Mouse (Mus musculus) intestine, postnatal 0 days (tissue): ENCODE results near the gene Fads6. TPM values are rescaled to one million over a fixed set of nuclear protein-coding genes. Genes with fewer than 3 reads are reported as not detected.

ENCODE experiments used
- ATAC-seq: fragments of 200-750 bp; cut with Nextera tagmentation; 2 replicates; pipeline ENCODE4 v1.8.0; 2017; ENCODE audit warnings: mild to moderate bottlenecking, moderate TSS enrichment, moderate library complexity
- H3K27ac ChIP-seq: fragments of 300-500 bp; sonication (generic); 2 replicates; pipeline ENCODE4 v1.5.1; 2014; ENCODE audit warnings: mild to moderate bottlenecking, low read depth, low read length, moderate library complexity
- H3K27me3 ChIP-seq: fragments of 300-500 bp; sonication (generic); replicated peaks from 2 replicates; pipeline ENCODE4 v1.6.1; 2014; ENCODE audit warnings: low read length, mixed read lengths; ENCODE audit not compliant: control insufficient read depth, insufficient read depth
- H3K36me3 ChIP-seq: fragments of 300-500 bp; sonication (generic); 2 replicates; pipeline ENCODE4 v1.6.1; 2014; ENCODE audit warnings: mild to moderate bottlenecking, moderate library complexity; ENCODE audit not compliant: control insufficient read depth, insufficient read depth
- H3K4me1 ChIP-seq: fragments of 300-500 bp; sonication (generic); replicated peaks from 2 replicates; pipeline ENCODE4 v1.6.1; 2014; ENCODE audit warnings: antibody characterized with exemption, low read length, mixed read lengths; ENCODE audit not compliant: control insufficient read depth, insufficient read depth
- H3K4me2 ChIP-seq: fragments of 300-500 bp; sonication (generic); replicated peaks from 2 replicates; pipeline ENCODE4 v1.6.1; 2014; ENCODE audit warnings: low read depth, mild to moderate bottlenecking, moderate library complexity
- H3K4me3 ChIP-seq: fragments of 300-500 bp; sonication (generic); 2 replicates; pipeline ENCODE4 v1.5.1; 2014; ENCODE audit warnings: low read depth, low read length
- H3K9ac ChIP-seq: fragments of 300-500 bp; sonication (generic); 2 replicates; pipeline ENCODE4 v1.6.1; 2014; ENCODE audit warnings: mild to moderate bottlenecking, low read depth, low read length
- H3K9me3 ChIP-seq: fragments of 300-500 bp; sonication (generic); 2 replicates; pipeline ENCODE4 v1.6.1; 2016; ENCODE audit warnings: mixed run types; ENCODE audit not compliant: control insufficient read depth
- CTCF ChIP-seq: sonication (generic); IDR thresholded peaks from 2 replicates; pipeline ENCODE4 v1.5.1; 2016; ENCODE audit warnings: low read depth, mild to moderate bottlenecking, control low read depth, antibody characterized with exemption, moderate library complexity
- WGBS: fragments of 180-500 bp; shearing (Covaris S2); extraction: QIAGEN DNeasy Blood & Tissue Kit; methylation state at CpG from one replicate; pipeline ENCODE4 v1.1.7; 2014; 5-methylcytosine and 5-hydroxymethylcytosine counted together
- polyA plus RNA-seq: library from polyadenylated mRNA; unstranded; fragments of >200 nt; fragmentation: Nextera tagmentation; extraction: Ambion mirVana; gene quantifications from 2 replicates; pipeline ENCODE4 v1.2.1, GENCODE M21; 2015

Fads6 gene
- 0.26 and 0.55 TPM in 2 replicates for polyA plus RNA-seq

GRCm38 (mm10) chr11:115297214-115297826 lies at the start of gene Fads6:
TSS of gene Fads6 (minus strand) at chr11:115297663.
- peak; percentile 46 for ATAC-seq
- peak; percentile 77 for TF ChIP-seq CTCF
- Histone ChIP-seq H3K4me1 (peaks cover 3% of the 10 kb centered on the region; the same call in 1 of the 2 replicates), H3K4me3 (peak within 1 kb of the TSS; percentile 40), H3K27ac (no peak within 1 kb of the TSS), H3K9ac (peak within 1 kb of the TSS; percentile 37), H3K36me3 (no peaks in the 10 kb centered on the region), H3K27me3 (no peaks in the 10 kb centered on the region), H3K9me3 (no peaks in the 10 kb centered on the region), H3K4me2 (peak within 1 kb of the TSS; percentile 87)
- under 1% methylated on average over 44 of the region's 44 CpGs for WGBS

GRCm38 (mm10) chr11:115345515-115345914 lies 48.1 kb upstream of the Fads6 start:
- WGBS, result 21% methylated on average over 7 of the region's 7 CpGs
- no peak for TF ChIP-seq CTCF
- Histone ChIP-seq H3K36me3 (no peaks in the 10 kb centered on the region), H3K9ac (no peak overlapping the region), H3K4me2 (no peak overlapping the region), H3K4me3 (no peak overlapping the region), H3K27ac (no peak overlapping the region), H3K9me3 (no peaks in the 10 kb centered on the region), H3K4me1 (peaks cover 3% of the 10 kb centered on the region; the same call in 1 of the 2 replicates), H3K27me3 (0 out of 2 replicates have a peak, but pooled peaks cover 3% of the 10 kb centered on the region)
- no peak for ATAC-seq

- no peak for TF ChIP-seq CTCF
- H3K4me2 ChIP-seq, result no peak overlapping the region
- 18% methylated on average over 12 of the region's 12 CpGs for WGBS
- no peak overlapping the region for H3K4me3 ChIP-seq
- peaks cover 3% of the 10 kb centered on the region; the same call in 1 of the 2 replicates for H3K4me1 ChIP-seq
- H3K27me3 ChIP-seq, result 0 out of 2 replicates have a peak, but pooled peaks cover 3% of the 10 kb centered on the region
- H3K9ac ChIP-seq, result no peak overlapping the region
- no peaks in the 10 kb centered on the region for H3K9me3 ChIP-seq
- no peaks in the 10 kb centered on the region for H3K36me3 ChIP-seq
- H3K27ac ChIP-seq, result no peak overlapping the region
- no peak for ATAC-seq
Measured at GRCm38 (mm10) chr11:115344967-115345366, 47.5 kb upstream of the Fads6 start.

GRCm38 (mm10) chr11:115341866-115342265 lies 44.4 kb upstream of the Fads6 start:
- no peak overlapping the region for H3K27ac ChIP-seq
- no peaks in the 10 kb centered on the region for H3K36me3 ChIP-seq
- H3K4me1 ChIP-seq, result 0 out of 2 replicates have a peak, but pooled peaks cover 9% of the 10 kb centered on the region
- 42% methylated on average over 6 of the region's 6 CpGs for WGBS
- H3K4me3 ChIP-seq, result no peak overlapping the region
- TF ChIP-seq CTCF, result no peak
- 0 out of 2 replicates have a peak, but pooled peaks cover 3% of the 10 kb centered on the region for H3K27me3 ChIP-seq
- no peaks in the 10 kb centered on the region for H3K9me3 ChIP-seq
- ATAC-seq, result peak; percentile 41; the same call in 1 of the 2 replicates
- H3K4me2 ChIP-seq, result no peak overlapping the region
- no peak overlapping the region for H3K9ac ChIP-seq

GRCm38 (mm10) chr11:115341246-115341645 lies 43.8 kb upstream of the Fads6 start:
- 0 out of 2 replicates have a peak, but pooled peaks cover 9% of the 10 kb centered on the region for H3K4me1 ChIP-seq
- peaks cover 6% of the 10 kb centered on the region for H3K27me3 ChIP-seq
- H3K9me3 ChIP-seq, result no peaks in the 10 kb centered on the region
- no peaks in the 10 kb centered on the region for H3K36me3 ChIP-seq
- no peak overlapping the region for H3K27ac ChIP-seq
- TF ChIP-seq CTCF, result no peak
- H3K4me2 ChIP-seq, result no peak overlapping the region
- no peak for ATAC-seq
- WGBS, result 64% methylated on average over 2 of the region's 2 CpGs
- H3K4me3 ChIP-seq, result no peak overlapping the region
- no peak overlapping the region for H3K9ac ChIP-seq

- H3K27me3 ChIP-seq, result peaks cover 37% of the 10 kb centered on the region
- no peaks in the 10 kb centered on the region for H3K9me3 ChIP-seq
- H3K36me3 ChIP-seq, result no peaks in the 10 kb centered on the region
- H3K4me2 ChIP-seq, result peak overlapping the region; percentile 21; the same call in 1 of the 2 replicates
- 20% methylated on average over 1 of the region's 1 CpGs for WGBS
- no peak overlapping the region for H3K4me3 ChIP-seq
- H3K27ac ChIP-seq, result peak overlapping the region; percentile 57
- H3K9ac ChIP-seq, result no peak overlapping the region
- H3K4me1 ChIP-seq, result peaks cover 13% of the 10 kb centered on the region; the same call in 1 of the 2 replicates
- peak; percentile 44; the same call in 1 of the 2 replicates for ATAC-seq
- no peak for TF ChIP-seq CTCF
Measured at GRCm38 (mm10) chr11:115337826-115338225, 40.4 kb upstream of the Fads6 start.
